Comparison of ENCODE assay signal across 9 mouse cellular contexts in genomic region chr10:73826354-73826753, GRCm38 (mm10).
A peak's percentile ranks its signal among the peaks of the same experiment; 100 is the strongest.
DNase-seq lines count a peak whose midpoint lies in the region; ATAC-seq and TF ChIP-seq lines count a peak whose summit lies in the region.
"Had no signal": no experiment of that assay in that cellular context is flagged by ENCODE, and none has a peak within 500 bp of the region (broad histone marks: within the 10 kb centered on the region; RNA-seq: fewer than 3 reads in every experiment).

No protein-coding gene starts in this region.

- no peaks in the 10 kb centered on the region for H3K36me3 ChIP-seq in lung, postnatal 0 days (ENCODE audit: insufficient read depth, low read length)
- H3K36me3 ChIP-seq in stomach, embryonic 14.5 days (ENCODE audit: control insufficient read depth, insufficient read depth, low read length): no peaks in the 10 kb centered on the region
- H3K36me3 ChIP-seq: embryonic facial prominence, embryonic 13.5 days had no signal

- no peak overlapping the region for H3K4me3 ChIP-seq in lung, postnatal 0 days (ENCODE audit: low read depth, low read length)
- H3K4me3 ChIP-seq in stomach, embryonic 14.5 days (ENCODE audit: low read depth, low read length): no peak overlapping the region
- H3K4me3 ChIP-seq: embryonic facial prominence, embryonic 13.5 days had no signal

- H3K4me2 ChIP-seq in lung, postnatal 0 days (replicated peaks; ENCODE audit: low read depth, low read length): peak overlapping the region; percentile 40
- peak overlapping the region; percentile 13; the same call in 1 of the 2 replicates for H3K4me2 ChIP-seq in stomach, embryonic 14.5 days (replicated peaks; ENCODE audit: low read depth, low read length)
- H3K4me2 ChIP-seq: embryonic facial prominence, embryonic 13.5 days had no signal

- WGBS in lung, postnatal 0 days: 39% methylated on average over 8 of the region's 8 CpGs
- WGBS in stomach, embryonic 14.5 days: 38% methylated on average over 8 of the region's 8 CpGs

- DNase-seq in embryo, embryonic 9.5 days (ENCODE audit: extremely low spot score): peak; percentile 0
- no peak for DNase-seq in embryo, embryonic 11 days
- no peak for DNase-seq in lung, postnatal 0 days (ENCODE audit: low spot score)
- DNase-seq in lung, postnatal 36 days: no peak
- peak; percentile 8 to 18 for DNase-seq in layer of hippocampus, adult 18-20 months (ENCODE audit: low spot score in 2 of 2)

- no peaks in the 10 kb centered on the region for H3K9me3 ChIP-seq in lung, postnatal 0 days (ENCODE audit: low read length)
- H3K9me3 ChIP-seq in stomach, embryonic 14.5 days (ENCODE audit: control insufficient read depth, low read depth, low read length): no peaks in the 10 kb centered on the region
- H3K9me3 ChIP-seq: embryonic facial prominence, embryonic 13.5 days had no signal

- no peaks in the 10 kb centered on the region for H3K4me1 ChIP-seq in lung, postnatal 0 days (ENCODE audit: insufficient read depth, low read depth, low read length)
- H3K4me1 ChIP-seq in stomach, embryonic 14.5 days (ENCODE audit: control insufficient read depth, insufficient read depth, low read length): no peaks in the 10 kb centered on the region

- no peak for TF ChIP-seq CTCF in lung, postnatal 0 days (IDR thresholded peaks at IDR 0.05)

- TF ChIP-seq EP300 in lung, postnatal 0 days (IDR thresholded peaks at IDR 0.05): no peak

- ATAC-seq in lung, postnatal 0 days: no peak
- ATAC-seq in stomach, embryonic 14.5 days (ENCODE audit: insufficient number of reproducible peaks, insufficient read depth, low FRiP score, low read depth): no peak
- no peak for ATAC-seq in megakaryocyte-erythroid progenitor cell, adult 5-6 weeks (replicated peaks; ENCODE audit: low FRiP score, low TSS enrichment, poor library complexity, severe bottlenecking)
- ATAC-seq in granulocyte monocyte progenitor cell, adult 5-6 weeks (replicated peaks; ENCODE audit: poor library complexity, severe bottlenecking): no peak

- no peaks in the 10 kb centered on the region for H3K27me3 ChIP-seq in lung, postnatal 0 days (replicated peaks; ENCODE audit: insufficient read depth, low read length)
- H3K27me3 ChIP-seq in stomach, embryonic 14.5 days (ENCODE audit: control insufficient read depth, insufficient read depth, low read length): no peaks in the 10 kb centered on the region

- no peak overlapping the region for H3K27ac ChIP-seq in lung, postnatal 0 days (ENCODE audit: low read length)
- H3K27ac ChIP-seq in stomach, embryonic 14.5 days (ENCODE audit: low read length): no peak overlapping the region
- H3K27ac ChIP-seq: embryonic facial prominence, embryonic 13.5 days had no signal

- no peak overlapping the region for H3K9ac ChIP-seq in lung, postnatal 0 days (replicated peaks; ENCODE audit: low read depth)
- no peak overlapping the region for H3K9ac ChIP-seq in stomach, embryonic 14.5 days (replicated peaks; ENCODE audit: low read depth, low read length)
- H3K9ac ChIP-seq: embryonic facial prominence, embryonic 13.5 days had no signal

Comparison
In these comparisons a context has a peak if more than half of its experiments do, and no peak if none do; other contexts are left out.
1. DNase-seq: peak in embryo, embryonic 9.5 days (single experiment) and layer of hippocampus, adult 18-20 months (2 of 2); none in embryo, embryonic 11 days (single experiment), lung, postnatal 0 days (single experiment) and lung, postnatal 36 days (single experiment).